Mouse (Mus musculus): ENCODE results near the gene Krtap26-1. TPM values are rescaled to one million over a fixed set of nuclear protein-coding genes. Genes with fewer than 3 reads are reported as not detected.

Gene Krtap26-1
- not detected in 2 replicates for polyA plus RNA-seq (2012; rRNA removed)

DNA sequence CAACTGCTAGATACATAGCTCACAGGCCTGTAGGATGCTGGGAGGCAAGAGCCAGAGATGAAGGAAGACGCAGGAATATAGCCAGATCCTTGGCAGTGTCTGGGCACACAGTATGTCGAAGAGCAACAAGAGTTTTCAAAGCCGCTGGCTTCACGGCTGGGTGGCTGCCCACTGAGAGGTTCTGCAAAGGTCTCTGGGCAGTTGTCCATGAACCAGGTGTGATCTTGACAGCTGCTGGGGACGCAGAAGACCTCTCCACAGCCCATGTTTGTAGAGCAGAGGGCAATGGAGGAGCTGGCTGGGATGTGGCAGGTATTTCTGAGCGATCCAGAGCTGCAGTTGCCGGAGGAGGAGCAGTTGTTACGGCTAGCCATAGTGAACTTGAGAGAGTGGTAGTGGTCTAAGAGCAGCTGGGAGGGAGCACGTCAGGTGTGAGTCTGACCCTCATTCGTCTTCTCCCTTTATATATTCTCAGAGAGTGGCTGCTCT lies at the start of gene Krtap26-1:
Krtap26-1 (minus strand) TSS at position 439 of the 489 bp plus-strand sequence.
- H3K4me3 ChIP-seq (ENCODE audit: control insufficient read depth, insufficient read depth, low read length) = no peak within 1 kb of the TSS
- no peak within 1 kb of the TSS for H3K27ac ChIP-seq (ENCODE audit: control insufficient read depth, insufficient read depth, low read length)
- TF ChIP-seq POLR2A (IDR thresholded peaks at IDR 0.05; ENCODE audit: control insufficient read depth, extremely low read depth, insufficient read depth, low read length, poor library complexity) (no peak), CTCF (IDR thresholded peaks at IDR 0.05; ENCODE audit: borderline replicate concordance, control insufficient read depth, extremely low read depth, insufficient read depth, low read length, poor library complexity) (no peak)
- no peak for DNase-seq
- WGBS = 90% methylated on average over 10 of the region's 10 CpGs
- no peaks in the 10 kb centered on the region for H3K27me3 ChIP-seq (ENCODE audit: control insufficient read depth, insufficient read depth, low read length)
- H3K36me3 ChIP-seq (ENCODE audit: control insufficient read depth, insufficient read depth, low read length) = no peaks in the 10 kb centered on the region
- no peaks in the 10 kb centered on the region for H3K4me1 ChIP-seq (replicated peaks; ENCODE audit: control insufficient read depth, insufficient read depth, low read length)

DNA sequence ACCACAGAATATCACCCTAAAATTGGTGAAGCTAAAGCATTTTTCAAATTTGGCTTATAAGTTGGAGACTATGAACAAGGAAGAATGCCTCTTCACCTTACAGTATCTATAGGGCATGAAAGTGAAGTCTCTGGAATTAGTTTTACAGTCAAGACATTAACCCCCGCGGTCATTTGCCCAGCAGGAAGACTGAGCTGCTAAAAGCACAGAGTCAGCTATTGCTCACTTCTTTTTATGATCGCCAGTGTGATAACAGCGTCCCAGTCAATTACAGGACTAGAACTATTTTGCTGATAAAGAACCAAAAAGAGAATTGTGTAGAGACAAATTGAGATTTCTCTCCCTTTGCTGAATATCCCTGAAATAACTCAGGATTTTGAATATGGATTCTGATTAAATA lies 48.7 kb upstream of the Krtap26-1 start:
- no peak overlapping the region for H3K4me3 ChIP-seq (ENCODE audit: control insufficient read depth, insufficient read depth, low read length)
- no peak overlapping the region for H3K27ac ChIP-seq (ENCODE audit: control insufficient read depth, insufficient read depth, low read length)
- WGBS = 86% methylated on average over 4 of the region's 4 CpGs
- H3K27me3 ChIP-seq (ENCODE audit: control insufficient read depth, insufficient read depth, low read length) = no peaks in the 10 kb centered on the region
- no peaks in the 10 kb centered on the region for H3K36me3 ChIP-seq (ENCODE audit: control insufficient read depth, insufficient read depth, low read length)
- DNase-seq = no peak
- TF ChIP-seq POLR2A (IDR thresholded peaks at IDR 0.05; ENCODE audit: control insufficient read depth, extremely low read depth, insufficient read depth, low read length, poor library complexity) (no peak), CTCF (IDR thresholded peaks at IDR 0.05; ENCODE audit: borderline replicate concordance, control insufficient read depth, extremely low read depth, insufficient read depth, low read length, poor library complexity) (no peak)
- no peaks in the 10 kb centered on the region for H3K4me1 ChIP-seq (replicated peaks; ENCODE audit: control insufficient read depth, insufficient read depth, low read length)

DNA sequence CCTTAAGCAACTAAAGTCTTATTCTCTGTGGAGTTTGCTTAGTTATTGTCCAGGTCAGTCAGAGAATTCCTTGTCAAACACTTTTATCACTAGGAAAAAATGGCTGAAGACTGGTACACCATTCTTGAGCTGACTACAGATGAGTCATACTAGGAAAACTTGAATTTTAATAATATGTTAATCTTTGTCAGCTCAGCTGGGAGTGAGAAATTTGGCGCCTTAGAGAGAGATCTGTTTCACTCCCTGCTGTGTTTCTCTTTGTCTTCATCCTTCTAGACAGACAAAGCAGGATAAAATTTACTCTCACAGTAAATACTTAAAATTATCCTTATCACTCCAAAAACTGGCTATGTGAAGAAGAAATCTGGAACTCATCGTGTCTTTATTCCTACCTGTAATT lies 33.7 kb upstream of the Krtap26-1 start:
- 74% methylated on average over 2 of the region's 2 CpGs for WGBS
- no peak overlapping the region for H3K4me3 ChIP-seq (ENCODE audit: control insufficient read depth, insufficient read depth, low read length)
- H3K36me3 ChIP-seq (ENCODE audit: control insufficient read depth, insufficient read depth, low read length) = no peaks in the 10 kb centered on the region
- H3K27ac ChIP-seq (ENCODE audit: control insufficient read depth, insufficient read depth, low read length) = no peak overlapping the region
- no peaks in the 10 kb centered on the region for H3K4me1 ChIP-seq (replicated peaks; ENCODE audit: control insufficient read depth, insufficient read depth, low read length)
- no peak for DNase-seq
- H3K27me3 ChIP-seq (ENCODE audit: control insufficient read depth, insufficient read depth, low read length) = no peaks in the 10 kb centered on the region
- no peak for TF ChIP-seq CTCF (IDR thresholded peaks at IDR 0.05; ENCODE audit: borderline replicate concordance, control insufficient read depth, extremely low read depth, insufficient read depth, low read length, poor library complexity)
- no peak for TF ChIP-seq POLR2A (IDR thresholded peaks at IDR 0.05; ENCODE audit: control insufficient read depth, extremely low read depth, insufficient read depth, low read length, poor library complexity)

GRCm38 (mm10) chr16:88679099-88679498 lies 31.5 kb upstream of the Krtap26-1 start:
- H3K27me3 ChIP-seq (ENCODE audit: control insufficient read depth, insufficient read depth, low read length) = no peaks in the 10 kb centered on the region
- no peaks in the 10 kb centered on the region for H3K36me3 ChIP-seq (ENCODE audit: control insufficient read depth, insufficient read depth, low read length)
- 89% methylated on average over 6 of the region's 6 CpGs for WGBS
- no peak overlapping the region for H3K4me3 ChIP-seq (ENCODE audit: control insufficient read depth, insufficient read depth, low read length)
- TF ChIP-seq CTCF (IDR thresholded peaks at IDR 0.05; ENCODE audit: borderline replicate concordance, control insufficient read depth, extremely low read depth, insufficient read depth, low read length, poor library complexity) (no peak), POLR2A (IDR thresholded peaks at IDR 0.05; ENCODE audit: control insufficient read depth, extremely low read depth, insufficient read depth, low read length, poor library complexity) (no peak)
- no peaks in the 10 kb centered on the region for H3K4me1 ChIP-seq (replicated peaks; ENCODE audit: control insufficient read depth, insufficient read depth, low read length)
- H3K27ac ChIP-seq (ENCODE audit: control insufficient read depth, insufficient read depth, low read length) = no peak overlapping the region
- DNase-seq = no peak

- no peak for TF ChIP-seq CTCF (IDR thresholded peaks at IDR 0.05; ENCODE audit: borderline replicate concordance, control insufficient read depth, extremely low read depth, insufficient read depth, low read length, poor library complexity)
- TF ChIP-seq POLR2A (IDR thresholded peaks at IDR 0.05; ENCODE audit: control insufficient read depth, extremely low read depth, insufficient read depth, low read length, poor library complexity) = no peak
- H3K4me3 ChIP-seq (ENCODE audit: control insufficient read depth, insufficient read depth, low read length) = no peak within 1 kb of the TSS
- no peaks in the 10 kb centered on the region for H3K4me1 ChIP-seq (replicated peaks; ENCODE audit: control insufficient read depth, insufficient read depth, low read length)
- WGBS = 93% methylated on average over 4 of the region's 4 CpGs
- H3K36me3 ChIP-seq (ENCODE audit: control insufficient read depth, insufficient read depth, low read length) = no peaks in the 10 kb centered on the region
- no peaks in the 10 kb centered on the region for H3K27me3 ChIP-seq (ENCODE audit: control insufficient read depth, insufficient read depth, low read length)
- no peak for DNase-seq
- H3K27ac ChIP-seq (ENCODE audit: control insufficient read depth, insufficient read depth, low read length) = no peak within 1 kb of the TSS
Measured at GRCm38 (mm10) chr16:88671571-88671970, 24.0 kb upstream of the Krtap26-1 start, which contains the start of gene Krtap27-1. Gene Krtap27-1 (minus strand): TSS chr16:88671671.

- H3K27me3 ChIP-seq (ENCODE audit: control insufficient read depth, insufficient read depth, low read length) = no peaks in the 10 kb centered on the region
- H3K4me3 ChIP-seq (ENCODE audit: control insufficient read depth, insufficient read depth, low read length) = no peak overlapping the region
- no peak overlapping the region for H3K27ac ChIP-seq (ENCODE audit: control insufficient read depth, insufficient read depth, low read length)
- WGBS = 72% methylated on average over 1 of the region's 1 CpGs
- DNase-seq = no peak
- no peak for TF ChIP-seq CTCF (IDR thresholded peaks at IDR 0.05; ENCODE audit: borderline replicate concordance, control insufficient read depth, extremely low read depth, insufficient read depth, low read length, poor library complexity)
- no peak for TF ChIP-seq POLR2A (IDR thresholded peaks at IDR 0.05; ENCODE audit: control insufficient read depth, extremely low read depth, insufficient read depth, low read length, poor library complexity)
- H3K4me1 ChIP-seq (replicated peaks; ENCODE audit: control insufficient read depth, insufficient read depth, low read length) = no peaks in the 10 kb centered on the region
- no peaks in the 10 kb centered on the region for H3K36me3 ChIP-seq (ENCODE audit: control insufficient read depth, insufficient read depth, low read length)
Measured at GRCm38 (mm10) chr16:88657426-88657825, 9.8 kb upstream of the Krtap26-1 start.

GRCm38 (mm10) chr16:88651952-88652351 lies 4.4 kb upstream of the Krtap26-1 start:
- DNase-seq = no peak
- WGBS = 53% methylated on average over 2 of the region's 2 CpGs
- no peak for TF ChIP-seq POLR2A (IDR thresholded peaks at IDR 0.05; ENCODE audit: control insufficient read depth, extremely low read depth, insufficient read depth, low read length, poor library complexity)
- TF ChIP-seq CTCF (IDR thresholded peaks at IDR 0.05; ENCODE audit: borderline replicate concordance, control insufficient read depth, extremely low read depth, insufficient read depth, low read length, poor library complexity) = no peak
- Histone ChIP-seq H3K27me3 (ENCODE audit: control insufficient read depth, insufficient read depth, low read length) (no peaks in the 10 kb centered on the region), H3K36me3 (ENCODE audit: control insufficient read depth, insufficient read depth, low read length) (no peaks in the 10 kb centered on the region), H3K4me1 (replicated peaks; ENCODE audit: control insufficient read depth, insufficient read depth, low read length) (no peaks in the 10 kb centered on the region), H3K4me3 (ENCODE audit: control insufficient read depth, insufficient read depth, low read length) (no peak overlapping the region), H3K27ac (ENCODE audit: control insufficient read depth, insufficient read depth, low read length) (no peak overlapping the region)

Data from thymus, adult 2 months (tissue).